Mouse (Mus musculus) lung, adult 2 months (tissue): ENCODE measurements around the gene Gm42957. TPM values are rescaled to one million over a fixed set of nuclear protein-coding genes. Genes with fewer than 3 reads are reported as not detected.

Experiments
- DNase-seq: peaks from one replicate; pipeline ENCODE4 v3.0.0; 2022
- H3K4me1 ChIP-seq: fragments of 200-500 bp; 2 replicates; pipeline ENCODE4 v1.6.1; 2011; ENCODE audit warnings: low read length; ENCODE audit not compliant: control insufficient read depth, insufficient read depth
- H3K4me3 ChIP-seq: fragments of 200-500 bp; replicated peaks from 2 replicates; pipeline ENCODE3; 2011; ENCODE audit warnings: low read depth, mild to moderate bottlenecking, control low read depth, low read length; ENCODE audit errors: extremely low read depth
- CTCF ChIP-seq: fragments of 200-500 bp; IDR thresholded peaks from 2 replicates; pipeline ENCODE4 v1.5.1; 2011; ENCODE audit warnings: mild to moderate bottlenecking, low read length, control low read depth; ENCODE audit not compliant: insufficient read depth
- POLR2A ChIP-seq: fragments of 200-500 bp; IDR thresholded peaks from 2 replicates; pipeline ENCODE4 v1.6.1; 2011; ENCODE audit warnings: low read depth, mild to moderate bottlenecking, control low read depth, low read length, borderline replicate concordance; ENCODE audit errors: extremely low read depth
- whole genome bisulfite sequencing: fragments of 180-500 bp; shearing (Covaris S2); methylation state at CpG from one replicate; pipeline ENCODE4 v1.1.7; 2018; 5-methylcytosine and 5-hydroxymethylcytosine counted together
- polyA plus RNA-seq: library from polyadenylated mRNA; depleted of rRNA; stranded (reverse); fragments of >200 nt; gene quantifications from 2 replicates; pipeline ENCODE4 v1.2.3, GENCODE M21; 2012

Gm42957 gene
- polyA plus RNA-seq, 1 experiment = 0.18 TPM

- Histone ChIP-seq H3K4me1 (no peaks in the 10 kb centered on the region), H3K4me3 (no peak overlapping the region)
- no peak for DNase-seq
- no peak for TF ChIP-seq CTCF
- WGBS = 77% methylated on average over 3 of the region's 3 CpGs
Observed at GRCm38 (mm10) chr3:96617941-96618340, 17.3 kb upstream of the Gm42957 start.

- no peak for TF ChIP-seq POLR2A
- TF ChIP-seq CTCF = no peak
- 89% methylated on average over 4 of the region's 4 CpGs for whole genome bisulfite sequencing
- Histone ChIP-seq H3K4me3 (no peak overlapping the region), H3K4me1 (no peaks in the 10 kb centered on the region)
- DNase-seq = no peak
Observed at GRCm38 (mm10) chr3:96623201-96623600, 12.1 kb upstream of the Gm42957 start.

GRCm38 (mm10) chr3:96629729-96630600 is 5.3 kb upstream of the Gm42957 start, which contains the start of gene Rbm8a:
Gene Rbm8a, plus strand, starts transcription at chr3:96629933.
- WGBS = under 1% methylated on average over 48 of the region's 48 CpGs
- Histone ChIP-seq H3K4me1 (peaks cover 7% of the 10 kb centered on the region), H3K4me3 (peak within 1 kb of the TSS; percentile 75)
- no peak for TF ChIP-seq CTCF
- TF ChIP-seq POLR2A = peak; percentile 98
- DNase-seq = peak; percentile 96

GRCm38 (mm10) chr3:96632058-96632457 is 3.2 kb upstream of the Gm42957 start:
- Histone ChIP-seq H3K4me1 (peaks cover 12% of the 10 kb centered on the region), H3K4me3 (no peak overlapping the region)
- no peak for DNase-seq
- TF ChIP-seq POLR2A (no peak), CTCF (no peak)

GRCm38 (mm10) chr3:96634015-96634414 is 1.3 kb upstream of the Gm42957 start:
- H3K4me1 ChIP-seq = peaks cover 12% of the 10 kb centered on the region
- 85% methylated on average over 1 of the region's 1 CpGs for WGBS
- no peak for TF ChIP-seq CTCF
- TF ChIP-seq POLR2A = no peak
- DNase-seq = no peak
- H3K4me3 ChIP-seq = no peak overlapping the region

GRCm38 (mm10) chr3:96635906-96636305 is 632 bp downstream of the Gm42957 start:
- TF ChIP-seq CTCF = no peak
- no peak for TF ChIP-seq POLR2A
- Histone ChIP-seq H3K4me1 (peaks cover 8% of the 10 kb centered on the region), H3K4me3 (peak overlapping the region; percentile 96)
- DNase-seq = no peak
- whole genome bisulfite sequencing = 5% methylated on average over 15 of the region's 15 CpGs

- H3K4me3 ChIP-seq = no peak overlapping the region
- WGBS = 61% methylated on average over 11 of the region's 11 CpGs
- DNase-seq = no peak
Observed at GRCm38 (mm10) chr3:96636448-96636847, 1.2 kb downstream of the Gm42957 start.

GRCm38 (mm10) chr3:96639219-96639618 is 3.9 kb downstream of the Gm42957 start:
- TF ChIP-seq CTCF (peak; percentile 63), POLR2A (no peak)
- DNase-seq = peak; percentile 70
- H3K4me3 ChIP-seq = no peak overlapping the region
- peaks cover 8% of the 10 kb centered on the region for H3K4me1 ChIP-seq
- 80% methylated on average over 1 of the region's 1 CpGs for WGBS

More at GRCm38 (mm10) chr3:96636448-96636847, 1.2 kb downstream of the Gm42957 start:
- no peak for TF ChIP-seq CTCF
- TF ChIP-seq POLR2A = no peak
- H3K4me1 ChIP-seq = peaks cover 8% of the 10 kb centered on the region

GRCm38 (mm10) chr3:96645018-96645649 is 9.9 kb downstream of the Gm42957 start, which contains the start of gene Itga10:
Gene Itga10, plus strand, starts transcription at chr3:96645584.
- H3K4me3 ChIP-seq = no peak within 1 kb of the TSS
- DNase-seq = no peak
- peak; percentile 48 for TF ChIP-seq CTCF
- TF ChIP-seq POLR2A = no peak
- 65% methylated on average over 7 of the region's 7 CpGs for WGBS
- H3K4me1 ChIP-seq = no peaks in the 10 kb centered on the region

- no peak for DNase-seq
- TF ChIP-seq POLR2A (no peak), CTCF (no peak)
- Histone ChIP-seq H3K4me1 (no peaks in the 10 kb centered on the region), H3K4me3 (no peak overlapping the region)
- 78% methylated on average over 3 of the region's 3 CpGs for WGBS
Observed at GRCm38 (mm10) chr3:96647365-96647764, 12.1 kb downstream of the Gm42957 start.
